Mouse (Mus musculus): ENCODE results near the gene Dhx8.

The Dhx8 gene

DNA sequence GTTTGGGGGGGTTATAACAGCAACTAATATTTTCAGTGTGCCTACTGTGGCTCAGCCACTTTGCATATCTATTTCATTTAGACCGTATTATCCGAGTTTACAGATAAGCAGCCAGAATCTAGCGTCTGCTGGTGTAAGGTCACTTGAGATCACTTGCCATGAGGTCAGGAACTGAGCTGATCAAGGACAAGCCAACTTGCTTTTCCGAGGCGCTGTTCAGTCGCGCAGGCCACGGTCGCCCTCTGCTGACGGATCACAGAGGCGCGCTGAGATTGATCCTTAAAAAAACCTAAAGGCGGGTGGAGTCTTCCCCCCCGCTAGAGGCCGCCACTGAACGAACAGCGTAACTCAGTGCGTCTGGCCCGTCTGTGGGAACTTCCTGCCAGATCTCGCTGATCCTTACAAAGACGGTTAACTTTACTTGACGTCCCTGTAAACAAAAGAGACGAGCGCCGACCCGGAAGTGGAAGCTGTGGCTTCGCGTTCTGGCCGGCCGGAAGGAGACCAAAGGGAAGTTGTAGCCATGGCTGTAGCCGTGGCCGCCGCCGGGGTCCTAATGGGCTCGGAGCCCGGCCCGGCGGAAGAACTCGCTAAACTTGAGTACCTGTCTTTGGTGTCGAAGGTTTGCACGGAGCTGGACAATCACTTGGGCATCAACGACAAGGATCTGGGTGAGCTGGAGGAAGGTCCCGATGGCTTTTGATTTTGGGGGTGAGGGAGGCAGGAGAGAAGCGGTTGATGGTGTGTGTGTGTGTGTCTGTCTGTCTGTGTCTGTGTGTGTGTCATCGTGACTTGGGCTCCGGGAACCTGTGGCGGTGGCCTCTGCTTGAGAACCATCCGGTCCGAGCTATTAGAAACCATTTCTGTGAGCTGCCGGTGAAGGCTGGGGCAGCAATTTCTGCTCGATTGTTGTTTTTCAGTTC lies at the start of gene Dhx8:
Dhx8 (plus strand) TSS at position 402 of the 923 bp plus-strand sequence.
- DNase-seq (ENCODE audit: low spot score in 2 of 2): peak; percentile 98 to 99

DNA sequence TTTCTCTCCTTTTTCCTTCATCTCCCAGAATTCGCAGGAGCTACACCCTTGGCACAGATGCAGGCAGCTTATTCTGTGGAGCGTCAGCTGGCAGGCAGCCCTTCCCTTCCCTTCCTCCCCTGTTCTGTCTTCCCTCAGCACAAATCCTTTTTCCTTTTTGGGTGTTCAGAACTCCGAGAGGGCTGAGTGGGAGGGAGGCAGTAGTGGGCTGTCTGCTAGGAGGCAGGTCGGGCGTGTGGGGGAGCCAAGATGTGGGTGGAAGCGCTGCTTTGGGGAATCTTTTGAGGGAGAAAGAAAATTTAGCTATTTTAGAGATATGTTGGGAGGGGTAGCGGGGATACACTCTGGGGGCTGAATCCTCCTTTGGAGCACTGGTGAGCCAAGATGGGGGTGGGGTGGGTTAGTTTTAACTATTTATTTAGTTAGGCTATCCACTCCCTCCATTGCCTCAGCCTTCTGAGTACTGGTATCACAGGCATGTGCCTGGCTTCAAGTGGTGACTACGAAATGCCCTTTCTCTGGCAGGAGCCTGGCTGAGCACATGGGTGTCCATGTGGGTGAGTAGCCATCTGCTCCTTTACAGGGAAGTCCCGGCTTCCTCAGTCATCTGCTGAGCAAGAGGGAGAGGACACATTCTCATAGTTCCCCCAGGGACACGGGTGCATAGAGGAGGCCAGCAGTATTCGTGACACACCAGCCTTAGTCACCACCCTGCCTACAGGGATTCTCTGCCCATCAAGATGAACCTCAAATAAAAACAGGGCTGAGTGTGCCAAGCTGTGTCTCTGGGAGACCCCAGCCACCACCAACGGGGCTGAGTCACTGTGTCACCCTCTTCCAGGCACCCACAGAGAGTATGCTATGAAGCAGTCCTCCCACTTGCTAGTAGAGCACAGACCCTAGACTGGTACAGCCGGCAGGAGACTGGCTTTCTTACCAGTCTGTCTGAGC lies 45.1 kb upstream of the Dhx8 start:
- peak; percentile 58 to 68 for DNase-seq (ENCODE audit: low spot score in 2 of 2)

DNA sequence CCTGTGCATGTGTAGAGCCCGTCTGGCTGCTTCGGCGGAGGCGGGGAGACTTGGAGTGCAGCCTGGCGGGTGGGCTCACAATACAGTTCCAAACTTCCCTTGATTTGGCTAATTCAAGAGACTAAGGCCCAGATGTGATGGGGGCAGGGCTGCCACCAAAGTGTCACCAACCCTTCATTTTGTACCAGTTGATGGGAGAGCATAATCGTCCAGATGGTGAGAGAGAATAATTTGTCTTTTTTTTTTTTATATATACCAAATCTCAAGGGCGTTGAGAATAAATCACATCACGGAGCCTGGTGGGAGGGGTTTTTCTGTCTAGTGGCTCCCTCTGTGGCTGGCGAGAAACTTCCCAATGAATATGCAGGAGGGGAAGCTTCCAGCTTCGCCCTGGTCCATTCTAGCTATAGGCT lies 43.0 kb upstream of the Dhx8 start:
- DNase-seq (ENCODE audit: low spot score in 2 of 2): peak; percentile 58 to 63

DNA sequence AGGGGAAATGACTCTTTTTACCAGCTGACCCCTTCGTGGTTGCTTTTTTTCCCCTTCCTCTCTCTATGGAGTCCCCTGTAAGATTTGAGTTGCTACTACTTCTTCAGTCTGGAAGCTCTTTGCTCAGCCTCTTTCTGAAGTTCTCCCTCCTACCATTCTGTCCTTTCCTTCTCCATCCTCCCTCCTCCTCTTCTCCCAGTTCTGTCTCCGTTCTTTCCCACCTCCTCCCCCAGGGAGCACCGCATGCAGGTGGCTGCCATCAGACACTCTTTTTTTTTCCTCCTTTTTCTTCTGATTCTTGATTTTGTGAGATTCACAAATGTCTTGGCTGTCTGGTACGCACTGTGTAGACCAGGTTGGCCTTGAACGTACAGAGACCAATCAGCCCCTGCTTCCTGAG lies 42.4 kb upstream of the Dhx8 start:
- no peak for DNase-seq (ENCODE audit: low spot score in 2 of 2)

DNA sequence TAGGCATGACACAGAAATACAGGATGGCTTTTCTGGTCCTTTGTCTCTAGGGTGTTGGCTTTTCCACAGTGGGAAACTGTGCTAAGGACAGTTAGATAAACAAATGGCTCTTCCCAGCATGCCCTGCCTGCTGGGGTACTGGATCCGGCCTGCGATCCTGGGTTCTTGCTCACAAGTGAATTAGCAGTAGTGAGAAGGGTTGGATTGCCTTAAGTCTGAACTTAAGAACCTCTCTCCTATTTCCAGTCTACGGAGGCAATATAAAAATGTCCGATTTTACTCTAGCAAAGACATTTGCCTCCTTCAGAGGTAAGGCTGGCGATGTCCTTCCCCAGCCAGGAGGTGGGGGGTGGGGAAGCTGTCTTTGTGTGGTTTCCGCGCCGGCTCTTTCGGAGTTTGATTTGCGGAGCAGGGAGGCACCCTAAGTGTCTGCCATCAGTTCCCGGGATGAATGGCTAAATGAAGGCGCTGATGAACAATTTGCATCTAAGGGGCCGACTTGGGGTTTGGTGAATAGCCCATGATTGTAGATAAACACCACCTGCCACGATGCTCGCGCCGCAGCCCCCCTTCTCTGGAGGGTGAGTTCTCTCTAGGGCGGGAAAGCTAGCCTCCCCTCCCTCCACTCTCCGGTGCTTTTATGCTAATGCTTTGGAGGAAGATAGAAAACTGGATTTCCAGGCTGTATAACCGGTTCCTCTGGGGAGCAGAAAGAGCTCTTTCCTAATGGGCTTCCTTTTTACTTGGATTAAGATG lies 36.6 kb upstream of the Dhx8 start:
- no peak for DNase-seq (ENCODE audit: low spot score in 2 of 2)

DNA sequence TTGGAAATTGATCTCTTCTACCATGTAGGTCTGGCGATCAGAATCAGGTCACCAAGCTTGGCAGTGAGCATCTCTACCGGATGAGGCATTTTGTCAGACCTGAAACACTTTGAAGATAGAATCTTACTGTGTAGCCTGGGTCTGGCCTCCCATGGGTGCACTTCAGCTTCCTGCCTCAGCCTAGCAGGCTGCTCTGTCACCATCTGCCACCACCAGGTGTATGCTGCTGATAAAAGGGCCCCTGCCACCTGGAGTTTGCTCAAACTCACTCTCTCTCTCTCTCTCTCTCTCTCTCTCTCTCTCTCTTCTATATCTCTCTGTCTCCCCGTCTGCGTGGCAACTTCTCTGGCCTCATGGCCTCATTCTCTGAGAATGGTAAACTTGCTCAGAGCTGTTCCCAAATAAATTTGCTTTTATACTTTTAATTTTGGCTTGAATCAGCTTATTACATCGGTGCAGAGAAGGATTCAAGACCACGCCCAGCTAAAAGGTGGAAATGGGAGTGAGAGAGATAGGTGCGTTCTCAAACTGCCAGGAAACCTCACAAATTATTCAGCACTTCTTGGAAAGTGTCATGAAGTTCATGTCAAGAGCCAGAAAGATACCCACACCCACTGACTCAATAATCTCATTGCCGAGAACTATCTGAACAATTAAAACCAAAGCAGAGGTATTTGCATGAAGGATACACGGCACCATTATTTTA lies 35.4 kb upstream of the Dhx8 start:
- no peak for DNase-seq (ENCODE audit: low spot score in 2 of 2)

DNA sequence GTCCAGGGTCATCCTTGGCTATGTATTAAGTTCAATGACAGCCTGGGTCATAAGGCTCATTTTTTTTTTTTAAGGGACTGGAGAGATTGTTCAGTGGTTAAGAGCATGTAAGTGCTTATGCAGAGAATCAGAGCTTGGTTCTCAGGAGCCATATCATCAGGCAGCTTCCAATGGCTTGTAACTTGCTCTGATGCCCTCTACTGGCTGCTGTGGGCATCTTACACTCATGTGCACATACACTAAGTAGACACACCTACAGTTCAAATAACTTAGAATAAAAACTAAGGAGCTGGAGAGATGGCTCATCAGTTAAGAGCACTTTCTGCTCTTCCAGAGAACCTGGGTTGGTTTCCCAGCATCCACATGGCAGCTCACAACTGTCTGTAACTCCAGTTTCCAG lies 34.6 kb upstream of the Dhx8 start:
- no peak for DNase-seq (ENCODE audit: low spot score in 2 of 2)

DNA sequence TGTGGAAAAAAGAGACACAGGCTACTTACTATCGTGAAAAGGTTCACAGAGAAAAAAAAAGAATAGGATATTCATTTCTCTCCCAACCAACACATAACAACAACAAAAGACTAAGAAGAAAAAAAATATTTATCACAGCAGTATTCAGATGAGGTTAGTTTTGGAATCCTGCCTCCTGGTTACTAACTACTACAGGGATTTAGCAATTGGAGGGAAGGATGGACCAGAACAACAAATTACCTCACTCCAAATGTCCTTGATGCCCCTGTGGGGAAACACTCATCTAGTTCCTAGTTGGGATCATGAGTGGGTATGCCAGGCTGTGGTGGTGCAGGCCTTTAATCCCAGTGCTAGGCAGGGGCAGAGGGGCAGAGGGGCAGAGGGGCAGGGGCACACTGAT lies 33.2 kb upstream of the Dhx8 start:
- DNase-seq (ENCODE audit: low spot score in 2 of 2): no peak

DNA sequence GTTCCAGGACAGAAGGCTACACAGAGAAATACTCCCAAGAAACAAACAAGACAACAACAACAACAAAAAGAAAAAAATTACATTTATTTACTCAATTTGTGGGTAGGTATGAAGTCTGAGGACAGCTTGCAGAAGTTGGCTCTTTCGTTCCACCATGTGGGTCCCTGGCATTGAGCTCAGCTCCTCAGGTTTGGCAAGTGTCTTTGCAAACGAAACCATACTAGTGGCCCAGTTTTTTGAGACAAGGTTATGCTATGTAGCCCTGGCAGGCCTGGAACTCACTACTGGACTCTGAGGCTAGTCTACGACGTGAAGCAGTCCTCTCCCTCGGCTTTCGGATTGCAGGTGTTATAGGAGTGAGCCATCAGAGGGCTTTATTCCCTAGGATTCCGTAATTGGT lies 32.7 kb upstream of the Dhx8 start:
- no peak for DNase-seq (ENCODE audit: low spot score in 2 of 2)

DNA sequence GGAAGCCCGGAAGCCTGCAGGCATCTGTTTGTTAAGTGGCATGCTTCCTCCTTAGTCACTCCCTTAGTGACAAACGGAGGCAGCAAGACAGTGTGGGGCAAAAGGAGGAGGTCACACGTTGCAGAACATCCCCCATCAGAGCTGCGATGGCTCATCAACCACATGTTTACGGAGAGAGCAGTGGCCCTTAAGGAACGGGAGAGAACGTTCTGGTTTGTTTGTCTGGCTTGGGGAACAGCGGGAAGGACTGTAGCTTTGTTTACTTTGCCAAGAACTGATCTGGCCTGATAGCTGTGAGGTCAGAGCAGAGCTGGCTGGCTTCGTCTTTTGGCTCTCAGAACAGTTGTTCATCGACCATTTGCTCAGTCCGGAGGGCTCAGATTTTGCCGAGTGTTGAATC lies 32.3 kb upstream of the Dhx8 start:
- DNase-seq (ENCODE audit: low spot score in 2 of 2): no peak

DNA sequence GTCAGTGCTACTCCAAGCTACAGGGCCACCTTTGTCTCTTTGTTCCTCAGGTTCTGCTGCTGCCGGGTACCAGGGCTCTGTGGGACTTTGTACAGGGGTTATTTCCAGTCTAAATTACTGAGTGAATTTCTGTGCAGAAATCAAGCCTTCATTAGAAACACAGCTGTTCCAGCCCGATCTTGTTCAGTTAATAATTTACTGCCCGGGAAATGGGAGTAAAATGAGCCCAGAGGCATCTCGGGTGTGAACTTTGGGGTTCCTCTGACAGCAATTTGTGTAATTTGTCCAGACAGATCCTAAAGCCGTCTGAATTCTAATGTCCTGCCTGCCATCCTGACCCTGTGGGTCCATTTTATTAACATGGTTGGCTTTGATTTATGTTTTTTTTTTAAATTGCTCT lies 28.6 kb upstream of the Dhx8 start:
- DNase-seq (ENCODE audit: low spot score in 2 of 2): no peak

DNA sequence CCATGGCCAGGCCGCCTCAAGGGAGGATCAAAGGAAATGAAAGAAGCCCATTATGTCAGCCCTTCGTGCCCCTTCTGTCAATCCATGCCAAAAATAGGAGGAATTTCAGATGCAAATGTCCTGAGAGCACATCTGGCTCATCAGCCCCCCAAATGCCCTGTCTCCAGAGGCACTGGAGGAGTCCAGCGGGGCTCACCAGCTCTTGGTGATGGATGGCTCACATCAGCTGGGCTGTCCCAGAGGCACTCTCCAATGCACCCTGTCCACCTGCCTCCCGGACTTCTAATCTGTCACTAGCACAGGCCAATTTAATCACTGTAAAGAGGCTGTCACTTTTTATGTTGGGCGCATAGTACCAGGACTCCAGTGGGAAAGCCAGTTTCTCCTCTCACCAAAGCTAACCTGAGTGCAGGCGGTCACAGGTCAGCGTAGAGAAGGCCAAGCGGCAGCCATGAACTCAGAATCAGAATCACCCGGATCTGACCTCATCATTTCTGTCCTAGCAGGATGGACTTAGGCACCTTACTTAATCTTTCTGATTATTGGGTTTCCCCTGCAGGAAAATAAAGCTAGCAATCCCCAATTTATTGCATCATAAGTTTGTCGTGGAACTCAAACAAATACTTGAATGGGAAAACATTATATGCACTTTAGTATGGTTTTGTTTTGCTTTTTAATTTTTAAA lies 25.8 kb upstream of the Dhx8 start:
- DNase-seq (ENCODE audit: low spot score in 2 of 2): no peak

DNA sequence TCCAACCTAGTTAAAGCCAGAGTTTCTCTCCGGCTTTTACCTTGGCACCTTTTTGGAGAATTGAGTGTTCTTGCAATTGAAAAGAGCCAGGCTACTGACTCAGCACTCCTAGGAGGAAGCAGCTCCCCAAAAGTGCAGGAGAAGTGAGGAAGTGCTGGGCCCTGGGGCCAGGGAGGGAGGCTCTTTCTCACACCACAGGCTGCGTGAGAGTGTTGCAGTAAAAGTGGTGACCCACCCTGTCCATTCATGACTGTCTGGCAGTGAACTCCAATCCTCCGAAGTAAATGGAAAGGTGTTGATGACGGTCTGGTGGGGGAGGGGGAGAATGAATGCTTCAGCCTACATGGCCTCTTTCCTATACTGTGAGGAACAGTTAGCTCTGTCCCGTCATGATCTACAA lies 24.2 kb upstream of the Dhx8 start:
- no peak for DNase-seq (ENCODE audit: low spot score in 2 of 2)

DNA sequence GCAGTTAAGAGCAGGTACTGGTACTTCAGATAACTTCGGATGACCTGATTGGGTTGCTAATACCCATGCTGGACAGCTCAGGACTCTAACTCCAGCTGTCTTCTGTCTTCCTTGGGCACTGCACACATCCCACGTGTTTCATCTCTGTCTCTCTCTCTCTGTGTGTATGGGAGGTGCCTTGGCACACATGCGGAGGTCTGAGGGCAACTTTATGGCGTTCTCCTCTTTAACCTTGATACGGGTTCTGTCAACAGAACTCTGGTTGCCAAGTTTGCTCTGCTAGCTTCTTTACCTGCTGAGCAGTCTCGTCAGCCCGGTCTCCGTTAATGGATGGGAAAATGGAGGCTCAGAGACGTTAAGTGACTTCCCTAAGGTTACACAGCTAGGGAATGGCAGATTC lies 19.9 kb upstream of the Dhx8 start:
- no peak for DNase-seq (ENCODE audit: low spot score in 2 of 2)

DNA sequence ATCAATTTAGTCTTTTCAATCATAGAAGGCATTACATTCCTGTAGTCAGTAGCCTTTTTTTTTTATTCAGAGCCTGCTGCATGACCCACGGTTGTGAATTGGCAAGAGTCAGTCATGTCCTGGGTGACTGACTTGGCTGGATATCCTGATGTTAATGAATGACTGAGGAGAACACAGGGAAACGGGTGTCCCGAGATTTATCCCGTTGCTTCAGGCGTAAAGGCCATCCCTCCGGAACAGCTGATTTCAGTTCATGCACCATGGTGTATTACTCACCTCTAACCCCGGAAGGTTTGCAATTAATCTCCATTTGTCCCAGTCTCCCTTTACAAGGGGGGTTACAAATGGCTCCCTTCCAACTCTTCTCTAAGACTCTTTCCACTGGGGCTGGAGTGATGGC lies 18.7 kb upstream of the Dhx8 start:
- DNase-seq (ENCODE audit: low spot score in 2 of 2): no peak

DNA sequence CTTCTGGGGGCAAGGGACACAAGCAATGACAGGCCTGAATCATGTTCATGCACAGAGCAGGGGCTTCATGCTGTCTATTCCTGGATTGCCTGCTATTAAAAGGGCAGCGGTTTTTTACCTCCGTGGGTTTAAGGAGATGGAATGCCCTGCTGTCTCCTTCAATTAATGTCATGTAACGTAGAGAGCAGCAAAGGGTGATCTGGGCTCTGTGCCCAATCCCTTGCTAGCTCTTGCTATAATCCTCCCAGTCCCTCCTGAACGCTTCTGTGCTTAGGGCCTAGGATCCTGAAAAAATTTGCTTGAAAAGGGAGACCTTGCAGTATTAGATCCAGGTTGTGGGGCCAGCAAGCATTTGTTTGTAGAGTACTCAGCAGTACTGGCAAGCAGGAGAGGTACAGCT lies 14.4 kb upstream of the Dhx8 start:
- no peak for DNase-seq (ENCODE audit: low spot score in 2 of 2)

DNA sequence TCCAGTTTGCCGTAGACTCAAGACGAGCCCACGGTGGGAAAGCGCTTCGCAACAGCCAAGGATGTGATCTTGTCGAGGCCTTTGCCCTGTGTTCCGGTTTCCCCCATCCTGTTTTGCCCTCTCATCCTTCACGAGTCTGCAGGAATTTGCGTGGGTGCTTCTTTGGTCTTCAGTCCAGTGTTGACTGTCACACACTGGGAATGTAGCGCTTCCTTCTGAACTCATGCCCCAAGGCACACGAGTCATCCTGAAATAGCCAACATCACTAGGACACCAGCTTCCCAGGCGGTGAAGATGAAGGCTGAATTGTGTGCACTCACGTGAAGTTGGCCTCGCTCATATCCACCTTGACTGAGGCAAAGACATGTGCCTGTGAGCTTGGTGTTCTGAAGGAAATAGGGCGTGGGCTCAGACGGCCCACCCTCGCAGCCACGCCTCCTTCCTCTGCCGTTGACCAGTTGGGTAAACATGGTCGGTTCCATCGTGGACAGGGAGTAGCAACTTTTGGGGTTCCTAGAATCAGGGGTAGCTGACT lies 12.7 kb upstream of the Dhx8 start:
- DNase-seq (ENCODE audit: low spot score in 2 of 2): no peak

DNA sequence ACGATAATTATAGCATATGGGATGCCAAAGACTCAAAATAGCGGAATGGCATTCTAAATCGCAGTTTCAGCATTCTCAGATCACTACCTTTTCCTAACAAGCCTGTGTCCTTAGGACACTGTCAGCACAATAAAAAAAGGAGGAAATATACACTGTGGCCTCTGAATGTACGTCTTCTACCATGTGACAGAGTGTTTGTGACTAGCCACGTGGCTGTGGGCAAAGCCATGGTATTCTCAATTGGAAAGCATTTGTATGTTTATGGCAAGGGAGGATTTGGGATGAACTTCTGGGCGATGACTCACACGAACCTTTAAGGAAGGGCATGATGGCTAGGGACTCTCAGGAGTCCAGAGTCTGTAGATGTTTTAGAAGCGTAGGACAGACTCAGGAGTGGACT lies 7.7 kb upstream of the Dhx8 start:
- DNase-seq (ENCODE audit: low spot score in 2 of 2): no peak

DNA sequence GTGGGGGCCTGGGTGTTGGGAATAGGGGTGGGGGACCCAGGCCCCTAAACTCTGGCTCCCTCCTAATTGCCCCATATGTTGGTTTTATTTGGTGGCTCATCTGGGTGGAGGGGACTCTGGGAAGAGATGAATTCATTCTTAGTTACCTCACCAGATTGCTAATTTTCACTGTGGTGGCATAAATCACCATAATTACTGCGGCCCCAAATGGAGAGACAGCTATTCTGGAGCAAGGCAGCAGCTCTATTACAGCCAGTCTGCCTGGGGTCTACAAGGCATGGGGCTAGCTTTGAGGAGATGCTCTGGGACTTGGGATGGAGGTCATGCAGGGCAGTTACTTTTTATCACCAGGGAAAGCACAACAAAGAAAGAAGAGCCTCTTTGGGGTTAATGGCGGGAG lies 6.0 kb upstream of the Dhx8 start:
- no peak for DNase-seq (ENCODE audit: low spot score in 2 of 2)

DNA sequence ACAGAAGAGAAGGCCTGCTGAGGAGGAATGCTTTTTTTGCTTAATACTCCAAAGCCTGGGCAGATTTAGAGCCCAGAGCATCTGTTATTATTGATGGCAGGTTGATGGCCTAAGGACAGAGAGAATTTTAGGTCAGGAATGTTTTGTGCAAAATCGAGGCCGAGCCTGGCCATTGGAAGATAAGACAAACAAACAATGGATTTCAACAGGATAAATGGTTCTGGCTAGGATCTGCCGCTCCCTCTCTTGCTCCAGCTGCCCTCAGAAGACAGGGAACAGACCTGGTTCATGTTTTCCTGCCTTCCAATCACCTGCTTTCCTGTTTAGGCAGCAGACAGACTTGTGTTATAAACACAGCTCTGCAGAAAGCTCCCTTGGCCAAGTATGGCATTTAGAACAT lies 3.4 kb upstream of the Dhx8 start:
- DNase-seq (ENCODE audit: low spot score in 2 of 2): no peak

DNA sequence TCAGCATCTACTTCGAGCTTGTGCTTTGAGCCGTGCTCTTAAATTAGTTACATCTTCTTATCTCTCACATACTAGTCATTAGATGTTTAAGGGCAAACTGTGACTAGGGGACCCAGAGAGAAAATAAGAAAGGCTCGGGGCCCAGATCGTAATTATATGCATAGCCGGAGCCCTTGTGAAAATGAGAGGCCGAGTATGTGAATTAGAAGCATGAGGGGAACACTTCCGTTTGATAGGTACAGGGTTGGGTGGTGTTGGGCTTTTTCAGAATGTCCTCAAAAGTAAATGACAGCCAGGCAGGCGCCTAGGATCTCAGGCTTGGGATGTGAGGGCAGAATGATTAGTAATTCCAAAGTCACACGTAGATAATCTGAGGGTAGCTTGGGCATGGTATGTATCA lies 877 bp downstream of the Dhx8 start:
- no peak for DNase-seq (ENCODE audit: low spot score in 2 of 2)

Measured in frontal cortex, postnatal 25 days (tissue).